Mouse (Mus musculus) midbrain, embryonic 10.5 days (tissue): ENCODE data around the gene Slc25a22. TPM values are rescaled to one million over a fixed set of nuclear protein-coding genes. Genes with fewer than 3 reads are reported as not detected.
"Not testable (repeated sequence)": the region's sequence is repeated elsewhere in the genome, so short reads cannot be mapped to it uniquely, and the experiment has no call there.

Source experiments
- DNase-seq: peaks from one replicate; pipeline ENCODE4 v3.0.0-alpha.2; 2017; ENCODE audit warnings: low spot score
- H3K27ac ChIP-seq: fragments of 300-500 bp; sonication (generic); replicated peaks from 2 replicates; pipeline ENCODE4 v1.5.1; 2016; ENCODE audit warnings: mild to moderate bottlenecking
- H3K27me3 ChIP-seq: fragments of 300-500 bp; sonication (generic); 2 replicates; pipeline ENCODE4 v1.6.1; 2016; ENCODE audit warnings: low read depth, mild to moderate bottlenecking; ENCODE audit not compliant: poor library complexity, severe bottlenecking
- H3K36me3 ChIP-seq: fragments of 300-500 bp; sonication (generic); 2 replicates; pipeline ENCODE4 v1.6.1; 2016; ENCODE audit warnings: mild to moderate bottlenecking, moderate library complexity
- H3K4me1 ChIP-seq: fragments of 300-500 bp; sonication (generic); 2 replicates; pipeline ENCODE4 v1.6.1; 2016
- H3K4me3 ChIP-seq: fragments of 300-500 bp; sonication (generic); 2 replicates; pipeline ENCODE4 v1.5.1; 2016; ENCODE audit warnings: mild to moderate bottlenecking, moderate library complexity
- H3K9me3 ChIP-seq: fragments of 300-500 bp; sonication (generic); replicated peaks from 2 replicates; pipeline ENCODE4 v1.6.1; 2016; ENCODE audit warnings: mild to moderate bottlenecking
- WGBS: fragments of 180-500 bp; shearing (Covaris S2); methylation state at CpG from one replicate; pipeline ENCODE4 v1.1.7; 2016; 5-methylcytosine and 5-hydroxymethylcytosine counted together
- polyA plus RNA-seq: library from polyadenylated mRNA; unstranded; fragments of >200 nt; fragmentation: Nextera tagmentation; extraction: Ambion mirVana; gene quantifications from 2 replicates; pipeline ENCODE4 v1.2.1, GENCODE M21; 2016

The Slc25a22 gene
- polyA plus RNA-seq, 1 experiment from 2014 or later, result 43.7 TPM

- Histone ChIP-seq H3K36me3 (peaks cover 44% of the 10 kb centered on the region), H3K9me3 (no peaks in the 10 kb centered on the region), H3K27me3 (no peaks in the 10 kb centered on the region), H3K4me3 (peak within 1 kb of the TSS; percentile 83), H3K4me1 (peaks cover 48% of the 10 kb centered on the region), H3K27ac (peak within 1 kb of the TSS; percentile 94)
- whole genome bisulfite sequencing, result under 1% methylated on average over 63 of the region's 63 CpGs
- DNase-seq, result peak; percentile 95
These were observed 9.7 kb upstream of the Slc25a22 start, which contains the start of gene Rplp2 for GRCm38 (mm10) chr7:141447110-141447991. Gene Rplp2 (plus strand): TSS chr7:141447370.

- peaks cover 44% of the 10 kb centered on the region for H3K36me3 ChIP-seq
- not testable (repeated sequence) for H3K9me3 ChIP-seq, H3K27me3 ChIP-seq, H3K27ac ChIP-seq, DNase-seq
- H3K4me3 ChIP-seq, result peak overlapping the region; percentile 83; the same call in 1 of the 2 replicates
- peaks cover 58% of the 10 kb centered on the region for H3K4me1 ChIP-seq
- WGBS, result 85% methylated on average over 3 of the region's 3 CpGs
These were observed 8.7 kb upstream of the Slc25a22 start for GRCm38 (mm10) chr7:141446374-141446773.

- Histone ChIP-seq H3K4me3 (peak within 1 kb of the TSS; percentile 58), H3K27me3 (no peaks in the 10 kb centered on the region), H3K9me3 (no peaks in the 10 kb centered on the region), H3K27ac (peak within 1 kb of the TSS; percentile 85), H3K4me1 (peaks cover 59% of the 10 kb centered on the region), H3K36me3 (peaks cover 44% of the 10 kb centered on the region)
- under 1% methylated on average over 25 of the region's 25 CpGs for WGBS
- DNase-seq, result peak; percentile 79
These were observed 6.1 kb upstream of the Slc25a22 start, which contains the start of gene Pidd1 for GRCm38 (mm10) chr7:141443828-141444237. Gene Pidd1 (minus strand): TSS chr7:141444025.

GRCm38 (mm10) chr7:141443081-141443821 is 5.6 kb upstream of the Slc25a22 start:
- Histone ChIP-seq H3K4me3 (peak overlapping the region; percentile 58), H3K27me3 (no peaks in the 10 kb centered on the region), H3K9me3 (no peaks in the 10 kb centered on the region), H3K27ac (peak overlapping the region; percentile 85), H3K36me3 (peaks cover 44% of the 10 kb centered on the region), H3K4me1 (peaks cover 54% of the 10 kb centered on the region)
- WGBS, result 29% methylated on average over 12 of the region's 12 CpGs
- peak; percentile 60 for DNase-seq

- H3K27me3 ChIP-seq, result no peaks in the 10 kb centered on the region
- H3K27ac ChIP-seq, result peak overlapping the region; percentile 85
- peaks cover 57% of the 10 kb centered on the region for H3K4me1 ChIP-seq
- no peaks in the 10 kb centered on the region for H3K9me3 ChIP-seq
- WGBS, result 96% methylated on average over 13 of the region's 13 CpGs
- peaks cover 52% of the 10 kb centered on the region for H3K36me3 ChIP-seq
- DNase-seq, result no peak
- H3K4me3 ChIP-seq, result peak overlapping the region; percentile 58
These were observed 4.5 kb upstream of the Slc25a22 start for GRCm38 (mm10) chr7:141442199-141442598.

GRCm38 (mm10) chr7:141441460-141441859 is 3.8 kb upstream of the Slc25a22 start:
- Histone ChIP-seq H3K27ac (no peak overlapping the region; the same call in 1 of the 2 replicates), H3K27me3 (no peaks in the 10 kb centered on the region), H3K4me3 (peak overlapping the region; percentile 58; the same call in 1 of the 2 replicates), H3K36me3 (peaks cover 52% of the 10 kb centered on the region), H3K9me3 (no peaks in the 10 kb centered on the region), H3K4me1 (peaks cover 60% of the 10 kb centered on the region)
- 92% methylated on average over 9 of the region's 9 CpGs for WGBS
- no peak for DNase-seq

- Histone ChIP-seq H3K9me3 (no peaks in the 10 kb centered on the region), H3K4me1 (peaks cover 68% of the 10 kb centered on the region), H3K27ac (no peak overlapping the region), H3K27me3 (no peaks in the 10 kb centered on the region), H3K36me3 (peaks cover 52% of the 10 kb centered on the region), H3K4me3 (no peak overlapping the region)
- peak; percentile 40 for DNase-seq
- WGBS, result 51% methylated on average over 6 of the region's 6 CpGs
These were observed 2.9 kb upstream of the Slc25a22 start for GRCm38 (mm10) chr7:141440613-141441012.

GRCm38 (mm10) chr7:141439811-141440210 is 2.1 kb upstream of the Slc25a22 start:
- DNase-seq, result no peak
- WGBS, result 96% methylated on average over 11 of the region's 11 CpGs
- H3K27ac ChIP-seq, result no peak overlapping the region
- H3K4me3 ChIP-seq, result no peak overlapping the region
- H3K27me3 ChIP-seq, result no peaks in the 10 kb centered on the region
- H3K9me3 ChIP-seq, result no peaks in the 10 kb centered on the region
- H3K4me1 ChIP-seq, result peaks cover 75% of the 10 kb centered on the region
- peaks cover 52% of the 10 kb centered on the region for H3K36me3 ChIP-seq

- no peak for DNase-seq
- H3K4me1 ChIP-seq, result peaks cover 75% of the 10 kb centered on the region
- no peak overlapping the region for H3K4me3 ChIP-seq
- 94% methylated on average over 10 of the region's 10 CpGs for WGBS
- H3K36me3 ChIP-seq, result peaks cover 52% of the 10 kb centered on the region
- H3K27ac ChIP-seq, result no peak overlapping the region
- H3K9me3 ChIP-seq, result no peaks in the 10 kb centered on the region
- H3K27me3 ChIP-seq, result no peaks in the 10 kb centered on the region
These were observed 1.5 kb upstream of the Slc25a22 start for GRCm38 (mm10) chr7:141439140-141439679.

GRCm38 (mm10) chr7:141438201-141438968 is 693 bp upstream of the Slc25a22 start:
- H3K27me3 ChIP-seq, result no peaks in the 10 kb centered on the region
- peaks cover 75% of the 10 kb centered on the region for H3K4me1 ChIP-seq
- H3K36me3 ChIP-seq, result peaks cover 57% of the 10 kb centered on the region
- peak overlapping the region; percentile 72; the same call in 1 of the 2 replicates for H3K4me3 ChIP-seq
- DNase-seq, result no peak
- H3K9me3 ChIP-seq, result no peaks in the 10 kb centered on the region
- WGBS, result 93% methylated on average over 12 of the region's 12 CpGs
- no peak overlapping the region for H3K27ac ChIP-seq

- 58% methylated on average over 2 of the region's 2 CpGs for WGBS
These were observed 1.2 kb downstream of the Slc25a22 start for GRCm38 (mm10) chr7:141436523-141436892.

More at GRCm38 (mm10) chr7:141436523-141436892, 1.2 kb downstream of the Slc25a22 start:
- Histone ChIP-seq H3K4me1 (peaks cover 73% of the 10 kb centered on the region), H3K27ac (peak overlapping the region; percentile 89), H3K36me3 (peaks cover 65% of the 10 kb centered on the region), H3K9me3 (no peaks in the 10 kb centered on the region), H3K4me3 (peak overlapping the region; percentile 72), H3K27me3 (no peaks in the 10 kb centered on the region)
- no peak for DNase-seq
